Mouse (Mus musculus) left cerebral cortex, postnatal 14 days (tissue): Measurements from ENCODE around the gene Snrnp35. TPM values are rescaled to one million over a fixed set of nuclear protein-coding genes. Genes with fewer than 3 reads are reported as not detected.
A peak's percentile ranks its signal among the peaks of the same experiment; 100 is the strongest.
"Not testable (repeated sequence)": the region's sequence is repeated elsewhere in the genome, so short reads cannot be mapped to it uniquely, and the experiment has no call there.

Experiments used
- DNase-seq, 2 experiments: peaks; one replicate each; pipeline ENCODE4 v3.0.0; 2021 to 2022; ENCODE audit warnings: low spot score in 2 of 2, mixed read lengths in 1 of 2
- intact Hi-C: fragments of 180-260 bp; cut with DNase I; formaldehyde crosslinking; loops from one replicate; pipeline ENCODE4 v1.15.1; 2025
- total RNA-seq, 2 experiments: library from RNA; stranded (reverse); gene quantifications; 2 replicates each; pipeline ENCODE4 v1.2.3; 2021

Snrnp35 gene
- total RNA-seq, 2 experiments from 2014 or later: 20.9 to 24.2 TPM

- intact Hi-C loops: no loop called here
- DNase-seq: no peak
These were observed 13.9 kb downstream of the Snrnp35 start for GRCm38 (mm10) chr5:124496614-124497514.

DNA sequence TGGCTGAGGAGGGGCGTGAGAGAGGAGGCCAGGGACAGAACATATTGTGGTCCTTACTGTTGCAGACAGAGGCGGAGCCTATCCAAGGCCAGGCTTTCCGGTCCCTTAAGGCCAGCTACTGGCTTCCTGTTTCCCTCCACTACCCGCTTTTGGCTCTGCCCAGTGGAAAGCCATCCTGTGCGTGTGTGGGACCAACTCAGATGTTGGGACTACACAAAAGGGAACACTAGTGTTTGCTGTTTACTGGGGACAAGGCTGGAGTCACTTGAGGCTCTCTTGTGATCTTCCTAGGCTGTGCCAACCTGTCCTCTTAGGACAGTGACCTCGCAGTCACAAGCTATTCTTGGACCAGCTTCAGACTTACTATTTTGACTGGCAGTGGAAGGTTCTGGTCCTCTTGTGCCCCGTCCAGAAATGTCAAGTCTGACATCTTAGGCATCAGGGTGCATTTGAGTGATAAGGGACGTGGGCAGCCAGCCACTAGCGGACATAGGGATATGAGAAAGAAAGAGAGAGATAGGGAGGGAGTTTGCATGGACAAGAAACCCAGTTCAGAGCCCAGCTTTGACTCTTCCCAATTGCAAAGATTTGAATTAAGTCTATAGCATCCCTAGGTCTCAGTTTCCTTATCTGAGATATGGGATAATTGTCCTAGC, 15.4 kb downstream of the Snrnp35 start:
- intact Hi-C loops: no loop called here

GRCm38 (mm10) chr5:124499001-124499400, 16.1 kb downstream of the Snrnp35 start:
- intact Hi-C loops: no loop called here
- DNase-seq: no peak

More for the DNA sequence above, 15.4 kb downstream of the Snrnp35 start:
- DNase-seq: peak; percentile 34 to 72

DNA sequence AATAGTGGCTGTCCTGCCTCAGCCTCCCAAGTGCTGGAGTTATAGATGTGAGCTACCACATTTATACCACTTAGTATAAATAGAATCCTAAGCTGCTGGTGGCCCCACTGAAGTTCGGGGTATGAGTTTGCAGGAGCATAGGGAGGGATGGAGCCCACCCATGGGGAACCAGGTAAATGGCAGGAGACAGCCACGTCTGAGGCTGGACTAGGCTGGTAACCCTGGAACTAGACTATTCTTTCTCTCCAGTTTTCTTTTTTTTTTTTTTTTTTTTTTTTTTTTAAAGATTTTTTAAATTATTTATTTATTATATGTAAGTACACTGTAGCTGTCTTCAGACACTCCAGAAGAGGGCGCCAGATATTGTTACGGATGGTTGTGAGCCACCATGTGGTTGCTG, 17.1 kb downstream of the Snrnp35 start:
- DNase-seq, intact Hi-C loops: not testable (repeated sequence)

DNA sequence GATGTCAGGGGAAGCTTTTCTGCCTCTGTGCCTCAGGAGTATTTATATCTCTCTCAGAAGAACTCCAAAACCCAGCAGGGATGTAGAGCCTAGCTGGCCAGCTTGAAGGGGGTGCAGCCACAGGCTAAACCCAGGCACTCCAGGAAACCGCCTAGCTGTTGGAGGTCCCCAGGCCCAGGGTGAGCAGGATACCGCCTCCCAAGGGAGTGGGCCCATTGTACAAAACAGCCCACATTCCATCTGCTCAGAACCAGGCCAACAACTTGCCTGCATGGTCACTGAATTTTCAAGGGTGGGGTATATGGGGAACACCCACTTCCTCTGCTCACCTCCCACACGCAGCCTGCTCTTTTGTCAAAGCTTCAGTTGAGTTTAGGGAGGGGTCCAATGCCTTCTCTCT, 17.6 kb downstream of the Snrnp35 start:
- intact Hi-C loops: no loop called here
- peak; percentile 34 to 40 for DNase-seq

- intact Hi-C loops: no loop called here
- DNase-seq: no peak
These were observed 18.6 kb downstream of the Snrnp35 start for GRCm38 (mm10) chr5:124501541-124501940.

DNA sequence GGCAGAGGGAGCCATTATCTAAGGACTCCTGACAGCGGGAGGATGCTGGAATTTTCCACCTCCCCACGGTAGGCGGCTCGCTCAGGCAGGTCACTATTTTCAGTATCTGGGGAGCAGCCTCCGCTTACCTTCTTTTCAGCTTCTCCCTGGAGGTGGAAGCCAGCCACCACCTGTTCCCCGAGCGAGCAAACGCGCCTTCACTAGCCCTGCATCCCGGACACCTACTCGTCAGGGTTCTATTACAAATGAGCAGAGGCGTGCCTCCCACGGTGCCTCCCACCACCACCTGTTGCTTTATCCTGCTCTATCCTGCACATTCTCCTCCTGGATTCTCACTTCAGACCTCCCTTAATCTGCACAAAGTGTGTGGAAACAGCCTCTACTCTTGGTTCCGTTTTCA, 20.8 kb downstream of the Snrnp35 start:
- DNase-seq: peak; percentile 76 to 80
- intact Hi-C loops: no loop called here

GRCm38 (mm10) chr5:124505235-124505634, 22.3 kb downstream of the Snrnp35 start:
- intact Hi-C loops: no loop called here
- DNase-seq: no peak

- intact Hi-C loops: no loop called here
- no peak for DNase-seq
These were observed 23.9 kb downstream of the Snrnp35 start for GRCm38 (mm10) chr5:124506731-124507359.

- intact Hi-C loops: no loop called here
- no peak for DNase-seq
These were observed 26.3 kb downstream of the Snrnp35 start for GRCm38 (mm10) chr5:124509200-124509599.

DNA sequence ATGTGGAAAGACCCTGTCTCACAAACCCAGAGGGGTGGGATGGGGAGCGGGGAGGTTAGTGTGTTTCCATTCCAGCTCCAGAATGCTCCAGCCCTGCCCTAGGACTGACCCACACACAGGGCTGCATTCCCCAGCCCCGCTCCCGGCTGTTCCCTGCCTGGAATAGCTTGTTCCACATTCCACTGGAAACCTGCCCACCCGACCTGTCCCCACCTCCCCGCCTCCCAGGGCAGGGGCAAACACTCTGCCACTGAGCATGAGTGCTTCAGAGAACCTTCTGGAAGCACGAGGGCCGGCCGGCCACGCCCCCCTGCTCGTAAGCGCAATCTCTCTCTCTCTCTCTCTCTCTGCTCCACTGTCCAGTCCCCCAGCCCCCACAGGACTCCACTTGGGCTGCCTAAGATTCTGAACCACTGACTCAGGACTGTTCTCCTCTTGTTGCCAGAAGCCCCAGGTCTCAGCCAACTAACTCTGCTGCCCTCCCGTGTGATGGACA, 26.9 kb downstream of the Snrnp35 start:
- DNase-seq: no peak
- intact Hi-C loops: no loop called here

GRCm38 (mm10) chr5:124510536-124511050, 27.7 kb downstream of the Snrnp35 start:
- no peak for DNase-seq
- intact Hi-C loops: no loop called here

GRCm38 (mm10) chr5:124515789-124516188, 32.9 kb downstream of the Snrnp35 start:
- intact Hi-C loops: no loop called here
- DNase-seq: no peak

DNA sequence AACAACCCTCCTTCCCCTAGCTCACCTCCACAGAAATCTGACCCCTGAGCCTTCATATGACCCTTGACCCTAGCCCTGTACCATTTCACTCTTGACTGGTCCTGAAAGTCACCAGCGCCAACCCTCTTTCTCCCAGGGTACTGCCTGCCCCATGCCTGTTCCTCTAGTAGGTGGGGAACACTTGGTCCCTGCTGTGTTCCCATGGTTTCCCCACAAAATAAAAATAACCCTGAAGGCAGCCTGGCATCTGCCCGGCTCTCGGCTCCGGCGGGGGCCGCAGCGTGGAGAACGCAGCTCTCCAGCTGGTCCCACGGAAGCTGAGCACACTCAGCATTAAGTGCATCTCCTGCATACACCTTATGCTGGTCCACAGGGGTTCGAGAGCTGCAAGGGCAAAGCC, 35.7 kb downstream of the Snrnp35 start:
- intact Hi-C loops: no loop called here
- DNase-seq: peak; percentile 79 to 89

- no peak for DNase-seq
- intact Hi-C loops: no loop called here
These were observed 38.7 kb downstream of the Snrnp35 start for GRCm38 (mm10) chr5:124521588-124521987.

DNA sequence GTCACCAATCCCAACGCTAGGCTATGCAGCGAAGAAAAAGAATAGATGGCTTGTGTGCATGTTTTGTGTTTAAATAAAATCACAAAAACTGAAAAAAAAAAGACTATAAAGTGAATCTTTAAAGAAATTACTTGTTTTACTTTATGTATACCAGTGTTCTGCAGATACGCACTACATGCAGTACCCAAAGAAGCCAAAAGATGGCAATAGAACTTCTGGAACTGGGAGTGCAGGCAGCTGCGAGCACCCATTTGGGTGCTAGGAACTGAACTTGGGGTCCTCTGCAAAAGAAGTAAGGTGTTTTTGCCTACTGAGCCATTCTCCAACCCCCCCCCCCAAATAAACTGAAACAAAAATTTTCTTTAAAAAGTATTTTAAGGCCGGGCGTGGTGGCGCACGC, 40.1 kb downstream of the Snrnp35 start:
- no peak for DNase-seq
- intact Hi-C loops: no loop called here

DNA sequence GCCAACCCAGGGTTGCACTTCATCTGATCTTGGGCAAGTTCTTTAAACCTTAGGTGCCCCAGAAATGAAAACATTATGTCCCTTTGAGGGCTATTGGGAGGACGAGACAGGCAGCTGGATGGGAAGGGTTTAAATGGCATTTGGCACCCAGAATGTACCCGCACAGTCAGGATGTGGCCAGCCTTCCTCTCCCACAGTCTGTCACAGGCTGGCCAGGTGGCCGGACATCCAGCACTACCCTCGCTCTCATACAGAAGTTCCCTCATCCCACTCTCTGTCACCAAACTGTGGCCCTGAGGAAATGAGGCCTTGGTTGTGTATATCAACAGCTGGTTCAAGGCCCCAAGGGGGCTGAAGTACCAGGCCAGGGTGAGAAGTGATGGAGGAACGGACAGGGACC, 42.0 kb downstream of the Snrnp35 start:
- no peak for DNase-seq
- intact Hi-C loops: no loop called here

- no peak for DNase-seq
- intact Hi-C loops: no loop called here
These were observed 45.4 kb downstream of the Snrnp35 start for GRCm38 (mm10) chr5:124528351-124528750.

DNA sequence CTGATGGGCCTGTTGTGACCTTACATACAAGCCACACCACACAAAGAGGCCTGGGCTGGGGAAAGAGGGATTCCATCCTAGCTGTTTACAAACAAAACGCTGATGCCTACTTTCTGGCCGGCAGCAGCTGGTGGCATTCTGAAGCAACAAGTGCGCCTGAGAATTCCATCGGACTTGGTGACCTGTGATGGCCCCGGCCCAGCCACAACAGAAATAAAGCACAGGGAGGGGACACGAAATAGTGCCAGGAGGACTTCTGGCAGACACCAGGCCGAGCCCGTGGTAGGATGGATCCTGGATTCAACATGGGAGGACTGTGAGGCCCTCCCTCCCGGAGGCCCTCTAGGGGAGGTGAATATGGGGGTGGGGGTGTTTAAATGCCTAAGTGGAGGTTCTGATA, 45.9 kb downstream of the Snrnp35 start:
- no peak for DNase-seq
- intact Hi-C loops: no loop called here

- intact Hi-C loops: no loop called here
- no peak for DNase-seq
These were observed 46.3 kb downstream of the Snrnp35 start for GRCm38 (mm10) chr5:124529191-124529651.
